Mouse (Mus musculus): ENCODE data around the gene Reep3.

DNA sequence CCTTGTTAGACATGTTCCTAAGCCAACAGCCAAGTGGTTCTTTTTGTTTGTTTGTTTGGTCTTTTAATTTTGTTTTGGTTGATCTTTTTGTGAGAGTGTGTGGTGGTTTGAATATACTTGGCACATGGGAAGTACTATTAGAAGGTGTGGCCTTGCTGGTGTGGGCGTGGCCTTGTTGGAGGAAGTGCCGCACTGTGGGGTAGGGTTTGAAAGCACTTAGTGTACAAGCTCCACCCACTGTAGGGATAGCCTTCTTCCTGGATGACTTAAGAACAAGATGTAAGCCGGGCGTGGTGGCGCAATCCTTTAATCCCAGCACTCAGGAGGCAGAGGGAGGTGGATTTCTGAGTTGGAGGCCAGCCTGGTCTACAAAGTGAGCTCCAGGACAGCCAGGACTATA lies 113.7 kb downstream of the Reep3 start:
- TF ChIP-seq CTCF (IDR thresholded peaks at IDR 0.05; ENCODE audit: borderline replicate concordance, extremely low read depth, insufficient read depth, insufficient read length) (no peak), POLR2A (IDR thresholded peaks at IDR 0.05; ENCODE audit: borderline replicate concordance, extremely low read depth, insufficient read depth, insufficient read length, poor library complexity, severe bottlenecking) (no peak)
